Mouse (Mus musculus) midbrain, embryonic 14.5 days (tissue): ENCODE measurements around the gene Wnt10b. TPM values are rescaled to one million over a fixed set of nuclear protein-coding genes. Genes with fewer than 3 reads are reported as not detected.

Experiments
- ATAC-seq: fragments of 200-750 bp; cut with Nextera tagmentation; 2 replicates; pipeline ENCODE4 v1.8.0; 2017; ENCODE audit warnings: moderate number of reproducible peaks, moderate library complexity; ENCODE audit not compliant: low FRiP score, low TSS enrichment
- DNase-seq: peaks from one replicate; pipeline ENCODE4 v3.0.0-alpha.2; 2015
- H3K27ac ChIP-seq: fragments of 300-500 bp; sonication (generic); replicated peaks from 2 replicates; pipeline ENCODE4 v1.5.1; 2014; ENCODE audit warnings: mild to moderate bottlenecking, low read depth, low read length, moderate library complexity
- H3K27me3 ChIP-seq: fragments of 300-500 bp; sonication (generic); 2 replicates; pipeline ENCODE4 v1.6.1; 2014; ENCODE audit warnings: low read length, control low read depth, mixed read lengths; ENCODE audit not compliant: control insufficient read depth, insufficient read depth
- H3K36me3 ChIP-seq: fragments of 300-500 bp; sonication (generic); 2 replicates; pipeline ENCODE4 v1.6.1; 2014; ENCODE audit warnings: low read length, control low read depth; ENCODE audit not compliant: control insufficient read depth, insufficient read depth
- H3K4me1 ChIP-seq: fragments of 300-500 bp; sonication (generic); 2 replicates; pipeline ENCODE4 v1.6.1; 2014; ENCODE audit warnings: mild to moderate bottlenecking, antibody characterized with exemption, low read length, control low read depth; ENCODE audit not compliant: control insufficient read depth, insufficient read depth
- H3K4me2 ChIP-seq: fragments of 300-500 bp; sonication (generic); 2 replicates; pipeline ENCODE4 v1.6.1; 2014; ENCODE audit warnings: mild to moderate bottlenecking, low read length, moderate library complexity
- H3K4me3 ChIP-seq: fragments of 300-500 bp; sonication (generic); replicated peaks from 2 replicates; pipeline ENCODE4 v1.5.1; 2014; ENCODE audit warnings: low read depth, low read length
- H3K9ac ChIP-seq: fragments of 300-500 bp; sonication (generic); replicated peaks from 2 replicates; pipeline ENCODE4 v1.6.1; 2014; ENCODE audit warnings: mild to moderate bottlenecking, low read length, moderate library complexity
- H3K9me3 ChIP-seq: fragments of 300-500 bp; sonication (generic); 2 replicates; pipeline ENCODE4 v1.6.1; 2016; ENCODE audit warnings: low read length, control low read depth, mixed read lengths; ENCODE audit not compliant: control insufficient read depth
- WGBS: fragments of 180-500 bp; shearing (Covaris S2); extraction: QIAGEN DNeasy Blood & Tissue Kit; methylation state at CpG from one replicate; pipeline ENCODE4 v1.1.7; 2014; 5-methylcytosine and 5-hydroxymethylcytosine counted together
- polyA plus RNA-seq: library from polyadenylated mRNA; unstranded; fragments of >200 nt; fragmentation: Nextera tagmentation; extraction: Ambion mirVana; gene quantifications from 2 replicates; pipeline ENCODE4 v1.2.1, GENCODE M21; 2014

Wnt10b gene
- polyA plus RNA-seq, 1 experiment from 2014 or later = not detected

- Histone ChIP-seq H3K36me3 (peaks cover 21% of the 10 kb centered on the region), H3K4me2 (peak within 1 kb of the TSS; percentile 72), H3K27ac (no peak within 1 kb of the TSS), H3K9me3 (no peaks in the 10 kb centered on the region), H3K4me3 (peak within 1 kb of the TSS; percentile 44), H3K27me3 (peaks cover 57% of the 10 kb centered on the region), H3K4me1 (peaks cover 32% of the 10 kb centered on the region), H3K9ac (peak within 1 kb of the TSS; percentile 17; the same call in 1 of the 2 replicates)
- DNase-seq (no peak), ATAC-seq (no peak)
- 63% methylated on average over 3 of the region's 3 CpGs for WGBS
Measured at GRCm38 (mm10) chr15:98809390-98809789, 31.4 kb upstream of the Wnt10b start, which contains the start of gene Ddn. Gene Ddn (minus strand): TSS chr15:98809490.

- no peak overlapping the region for H3K27ac ChIP-seq
- no peaks in the 10 kb centered on the region for H3K9me3 ChIP-seq
- peaks cover 32% of the 10 kb centered on the region for H3K4me1 ChIP-seq
- peak overlapping the region; percentile 44 for H3K4me3 ChIP-seq
- peak overlapping the region; percentile 17; the same call in 1 of the 2 replicates for H3K9ac ChIP-seq
- H3K27me3 ChIP-seq = peaks cover 64% of the 10 kb centered on the region
- WGBS = 9% methylated on average over 6 of the region's 6 CpGs
- DNase-seq (peak; percentile 26), ATAC-seq (no peak)
- H3K4me2 ChIP-seq = peak overlapping the region; percentile 72; the same call in 1 of the 2 replicates
- H3K36me3 ChIP-seq = peaks cover 14% of the 10 kb centered on the region
Measured at GRCm38 (mm10) chr15:98808651-98809134, 30.7 kb upstream of the Wnt10b start.

GRCm38 (mm10) chr15:98807895-98808650 lies 30.1 kb upstream of the Wnt10b start:
- no peak overlapping the region for H3K27ac ChIP-seq

GRCm38 (mm10) chr15:98806809-98807770 lies 29.1 kb upstream of the Wnt10b start:
- Histone ChIP-seq H3K36me3 (no peaks in the 10 kb centered on the region), H3K4me3 (peak overlapping the region; percentile 44), H3K4me2 (peak overlapping the region; percentile 72), H3K9ac (no peak overlapping the region; the same call in 1 of the 2 replicates), H3K27me3 (peaks cover 80% of the 10 kb centered on the region), H3K4me1 (peaks cover 32% of the 10 kb centered on the region), H3K9me3 (no peaks in the 10 kb centered on the region), H3K27ac (no peak overlapping the region)
- DNase-seq (peak; percentile 35), ATAC-seq (no peak)
- WGBS = under 1% methylated on average over 58 of the region's 58 CpGs

More at GRCm38 (mm10) chr15:98807895-98808650, 30.1 kb upstream of the Wnt10b start:
- peak overlapping the region; percentile 72 for H3K4me2 ChIP-seq
- peaks cover 70% of the 10 kb centered on the region for H3K27me3 ChIP-seq
- H3K36me3 ChIP-seq = peaks cover 7% of the 10 kb centered on the region
- ATAC-seq (peak; percentile 31; the same call in 1 of the 2 replicates), DNase-seq (peak; percentile 81)
- peak overlapping the region; percentile 44 for H3K4me3 ChIP-seq
- H3K4me1 ChIP-seq = peaks cover 32% of the 10 kb centered on the region
- 3% methylated on average over 32 of the region's 34 CpGs for WGBS
- H3K9me3 ChIP-seq = no peaks in the 10 kb centered on the region
- H3K9ac ChIP-seq = peak overlapping the region; percentile 17; the same call in 1 of the 2 replicates

- 4% methylated on average over 30 of the region's 30 CpGs for WGBS
- peak overlapping the region; percentile 44 for H3K4me3 ChIP-seq
Measured at GRCm38 (mm10) chr15:98806071-98806808, 28.3 kb upstream of the Wnt10b start.

GRCm38 (mm10) chr15:98805324-98806040 lies 27.5 kb upstream of the Wnt10b start:
- Histone ChIP-seq H3K27me3 (peaks cover 96% of the 10 kb centered on the region), H3K9ac (peak overlapping the region; percentile 59), H3K9me3 (no peaks in the 10 kb centered on the region), H3K4me3 (peak overlapping the region; percentile 44), H3K27ac (no peak overlapping the region), H3K4me2 (peak overlapping the region; percentile 75), H3K4me1 (peaks cover 32% of the 10 kb centered on the region), H3K36me3 (no peaks in the 10 kb centered on the region)
- 0 out of 2 replicates have a peak, but pooled peaks have one; percentile 44 for ATAC-seq
- DNase-seq = peak; percentile 86
- under 1% methylated on average over 64 of the region's 64 CpGs for WGBS

More at GRCm38 (mm10) chr15:98806071-98806808, 28.3 kb upstream of the Wnt10b start:
- no peaks in the 10 kb centered on the region for H3K9me3 ChIP-seq
- peaks cover 89% of the 10 kb centered on the region for H3K27me3 ChIP-seq
- H3K4me2 ChIP-seq = peak overlapping the region; percentile 75
- DNase-seq (no peak), ATAC-seq (no peak)
- peaks cover 32% of the 10 kb centered on the region for H3K4me1 ChIP-seq
- H3K36me3 ChIP-seq = no peaks in the 10 kb centered on the region
- no peak overlapping the region for H3K27ac ChIP-seq
- no peak overlapping the region; the same call in 1 of the 2 replicates for H3K9ac ChIP-seq

- Histone ChIP-seq H3K4me1 (peaks cover 31% of the 10 kb centered on the region), H3K4me3 (no peak overlapping the region; the same call in 1 of the 2 replicates)
- ATAC-seq = no peak
Measured at GRCm38 (mm10) chr15:98804054-98804453, 26.1 kb upstream of the Wnt10b start.

More at GRCm38 (mm10) chr15:98804054-98804453, 26.1 kb upstream of the Wnt10b start:
- Histone ChIP-seq H3K9ac (no peak overlapping the region), H3K27me3 (peaks cover 93% of the 10 kb centered on the region), H3K9me3 (no peaks in the 10 kb centered on the region), H3K4me2 (peak overlapping the region; percentile 26; the same call in 1 of the 2 replicates), H3K36me3 (no peaks in the 10 kb centered on the region), H3K27ac (no peak overlapping the region)
- peak; percentile 91 for DNase-seq
- WGBS = under 1% methylated on average over 32 of the region's 32 CpGs
